In genomic region chr13:28917379-28918250, GRCm38 (mm10) we compare ENCODE assay signal across 16 mouse cellular contexts. TPM values are rescaled to one million over a fixed set of nuclear protein-coding genes. Genes with fewer than 3 reads are reported as not detected.
DNase-seq lines count a peak whose midpoint lies in the region; ATAC-seq and TF ChIP-seq lines count a peak whose summit lies in the region.
"Had no signal": no experiment of that assay in that cellular context is flagged by ENCODE, and none has a peak within 500 bp of the region (broad histone marks: within the 10 kb centered on the region; RNA-seq: fewer than 3 reads in every experiment).

No protein-coding gene starts in this region.

- H3K4me1 ChIP-seq in kidney, adult 2 months (ENCODE audit: control insufficient read depth, insufficient read depth, low read length), result no peaks in the 10 kb centered on the region
- H3K4me1 ChIP-seq in kidney, embryonic 14.5 days (ENCODE audit: control insufficient read depth, insufficient read depth, low read length), result no peaks in the 10 kb centered on the region
- no peaks in the 10 kb centered on the region for H3K4me1 ChIP-seq in kidney, postnatal 0 days (replicated peaks; ENCODE audit: insufficient read depth, low read length)
- H3K4me1 ChIP-seq: hindbrain, embryonic 12.5 days; liver, embryonic 15.5 days; midbrain, embryonic 10.5 days had no signal

- peak; percentile 30 for DNase-seq in kidney, adult 2 months
- DNase-seq in ZHBTc4 (ENCODE audit: low read depth, low spot score), result peak; percentile 20
- DNase-seq in kidney, postnatal 0 days (ENCODE audit: low spot score), result no peak
- no peak for DNase-seq in ovary, adult 18-20 months (ENCODE audit: low spot score)
- DNase-seq in gastrocnemius, adult 8-10 months (ENCODE audit: low spot score in 2 of 2), result no peak
- DNase-seq in layer of hippocampus, adult 9-11 months, result no peak
- DNase-seq: adrenal gland, postnatal 36 days; gastrocnemius, adult 2 months; right cerebral cortex, postnatal 14 days had no signal

- no peak for TF ChIP-seq CTCF in kidney, adult 2 months (conservative IDR thresholded peaks at IDR 0.05; ENCODE audit: insufficient read depth, insufficient read length, low read depth, low read length)
- no peak for TF ChIP-seq CTCF in kidney, postnatal 0 days (IDR thresholded peaks at IDR 0.05; ENCODE audit: low read depth)

- no peak for ATAC-seq in kidney, embryonic 14.5 days (ENCODE audit: low FRiP score, low TSS enrichment)
- peak; percentile 80 for ATAC-seq in kidney, postnatal 0 days (replicated peaks; ENCODE audit: low FRiP score, low read depth)
- ATAC-seq: forebrain, embryonic 14.5 days; intestine, embryonic 16.5 days had no signal

- H3K9me3 ChIP-seq in kidney, embryonic 14.5 days (ENCODE audit: control insufficient read depth, low read length), result no peaks in the 10 kb centered on the region
- H3K9me3 ChIP-seq in kidney, postnatal 0 days (replicated peaks; ENCODE audit: low read length), result no peaks in the 10 kb centered on the region
- H3K9me3 ChIP-seq: hindbrain, embryonic 12.5 days; liver, embryonic 15.5 days; midbrain, embryonic 10.5 days had no signal

- no peak overlapping the region for H3K4me3 ChIP-seq in kidney, adult 2 months (ENCODE audit: insufficient read depth, low read depth, low read length)
- no peak overlapping the region for H3K4me3 ChIP-seq in kidney, embryonic 14.5 days (ENCODE audit: low read length)
- no peak overlapping the region for H3K4me3 ChIP-seq in kidney, postnatal 0 days (replicated peaks; ENCODE audit: low read depth, low read length)
- H3K4me3 ChIP-seq: gastrocnemius, adult 2 months; hindbrain, embryonic 12.5 days; liver, embryonic 15.5 days; midbrain, embryonic 10.5 days had no signal

- no peaks in the 10 kb centered on the region for H3K27me3 ChIP-seq in kidney, adult 2 months (replicated peaks; ENCODE audit: control insufficient read depth, insufficient read depth, low read length)
- H3K27me3 ChIP-seq in kidney, embryonic 14.5 days (ENCODE audit: control insufficient read depth, insufficient read depth, low read length), result no peaks in the 10 kb centered on the region
- H3K27me3 ChIP-seq in kidney, postnatal 0 days (ENCODE audit: insufficient read depth, low read length), result no peaks in the 10 kb centered on the region
- H3K27me3 ChIP-seq: hindbrain, embryonic 12.5 days; liver, embryonic 15.5 days had no signal

- TF ChIP-seq POLR2A in kidney, adult 2 months (IDR thresholded peaks at IDR 0.05; ENCODE audit: low read depth, low read length), result no peak

- H3K9ac ChIP-seq in kidney, embryonic 14.5 days (ENCODE audit: low read depth, low read length), result no peak overlapping the region
- H3K9ac ChIP-seq in kidney, postnatal 0 days (ENCODE audit: low read depth, low read length), result no peak overlapping the region
- H3K9ac ChIP-seq: hindbrain, embryonic 12.5 days; liver, embryonic 15.5 days had no signal

- H3K4me2 ChIP-seq in kidney, embryonic 14.5 days (replicated peaks; ENCODE audit: low read depth, low read length), result no peak overlapping the region
- H3K4me2 ChIP-seq in kidney, postnatal 0 days (ENCODE audit: low read length), result no peak overlapping the region
- H3K4me2 ChIP-seq: heart, embryonic 11.5 days; hindbrain, embryonic 12.5 days; liver, embryonic 15.5 days had no signal

- H3K36me3 ChIP-seq in kidney, adult 2 months (ENCODE audit: control insufficient read depth, insufficient read depth, low read length), result no peaks in the 10 kb centered on the region
- H3K36me3 ChIP-seq in kidney, embryonic 14.5 days (ENCODE audit: control insufficient read depth, insufficient read depth, low read length), result no peaks in the 10 kb centered on the region
- H3K36me3 ChIP-seq in kidney, postnatal 0 days (ENCODE audit: insufficient read depth, low read length), result no peaks in the 10 kb centered on the region
- H3K36me3 ChIP-seq: hindbrain, embryonic 12.5 days; liver, embryonic 15.5 days; midbrain, embryonic 10.5 days had no signal

- WGBS in kidney, adult 2 months, result 76% methylated on average over 10 of the region's 10 CpGs
- WGBS in kidney, embryonic 14.5 days, result 76% methylated on average over 10 of the region's 10 CpGs
- 68% methylated on average over 10 of the region's 10 CpGs for WGBS in kidney, postnatal 0 days

- no peak overlapping the region for H3K27ac ChIP-seq in kidney, adult 2 months (ENCODE audit: insufficient read depth, low read depth, low read length)
- H3K27ac ChIP-seq in kidney, embryonic 14.5 days (ENCODE audit: low read depth, low read length), result no peak overlapping the region
- H3K27ac ChIP-seq in kidney, postnatal 0 days, result no peak overlapping the region
- H3K27ac ChIP-seq: gastrocnemius, adult 2 months; hindbrain, embryonic 12.5 days; liver, embryonic 15.5 days; midbrain, embryonic 10.5 days had no signal

RNA-seq across cellular contexts. Expression of gene Sox4, which starts 35.9 kb away (rescaled TPM):
- 7.8 and 10.0 TPM in 2 replicates for polyA plus RNA-seq in kidney, adult 2 months (2012; rRNA removed)
- polyA plus RNA-seq in kidney, embryonic 14.5 days (2014; fragmentation: Nextera tagmentation; extraction: Ambion mirVana), result 75.1 and 100 TPM in 2 replicates
- 51.8 and 60.9 TPM in 2 replicates for polyA plus RNA-seq in kidney, postnatal 0 days (2015; fragmentation: Nextera tagmentation; extraction: Ambion mirVana)
- total RNA-seq in gastrocnemius, adult 8-10 months (2022), result 1 to 10 TPM; 1.1 to 2.5 (median 1.6) TPM

Comparison
In these comparisons a context has a peak if more than half of its experiments do, and no peak if none do; other contexts are left out.
1. DNase-seq: peak in kidney, adult 2 months (single experiment) and ZHBTc4 (single experiment); none in kidney, postnatal 0 days (single experiment), ovary, adult 18-20 months (single experiment), gastrocnemius, adult 8-10 months (0 of 2) and layer of hippocampus, adult 9-11 months (single experiment).